Mouse (Mus musculus): ENCODE measurements around the gene Plac1.
"Not testable (repeated sequence)": the region's sequence is repeated elsewhere in the genome, so short reads cannot be mapped to it uniquely, and the experiment has no call there.

The Plac1 gene

DNA sequence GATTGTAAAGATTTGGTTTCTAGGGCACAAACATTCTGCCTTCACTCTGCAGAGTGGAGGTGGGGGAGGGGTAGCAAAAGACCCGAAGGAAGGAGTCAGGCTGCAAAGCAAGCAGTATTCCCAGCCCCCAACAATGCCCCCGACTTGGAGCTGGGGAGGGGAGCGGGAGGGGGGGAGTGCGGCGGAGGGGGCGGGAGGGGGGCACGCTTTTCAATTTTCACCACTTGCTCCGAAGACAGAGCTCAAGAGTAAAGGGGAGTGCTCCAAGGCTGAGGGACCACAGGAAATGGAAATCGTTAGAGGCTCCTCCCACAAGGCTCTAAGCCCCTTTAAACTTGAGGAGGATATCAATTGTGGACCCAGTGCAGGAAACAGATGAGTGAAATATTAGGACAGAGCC lies 189.6 kb downstream of the Plac1 start:
- DNase-seq (ENCODE audit: extremely low read depth, low read depth): no peak

DNA sequence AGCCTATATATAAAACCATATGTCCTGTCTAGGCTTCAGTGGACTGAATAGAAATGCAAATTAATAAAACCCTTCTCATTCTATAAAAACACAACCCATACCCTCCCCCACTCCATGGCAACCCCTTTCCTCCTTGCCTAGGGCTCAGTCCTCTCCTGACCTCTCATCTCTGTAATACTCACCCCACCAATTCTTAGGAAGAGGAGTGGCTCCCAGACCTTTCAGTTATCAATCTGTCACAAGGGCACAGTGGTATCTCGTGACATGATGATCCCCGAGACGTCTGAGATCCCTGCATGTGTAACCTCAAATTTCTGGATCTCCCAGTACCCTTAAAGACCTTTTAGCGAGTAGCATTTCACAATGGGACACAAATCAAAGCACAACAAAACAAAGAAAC lies 190.7 kb downstream of the Plac1 start:
- DNase-seq (ENCODE audit: extremely low read depth, low read depth): no peak

GRCm38 (mm10) chrX:53046911-53047310 lies 193.0 kb downstream of the Plac1 start:
- no peak for DNase-seq (ENCODE audit: extremely low read depth, low read depth)

GRCm38 (mm10) chrX:53046033-53046432 lies 193.9 kb downstream of the Plac1 start:
- DNase-seq (ENCODE audit: extremely low read depth, low read depth): no peak

DNA sequence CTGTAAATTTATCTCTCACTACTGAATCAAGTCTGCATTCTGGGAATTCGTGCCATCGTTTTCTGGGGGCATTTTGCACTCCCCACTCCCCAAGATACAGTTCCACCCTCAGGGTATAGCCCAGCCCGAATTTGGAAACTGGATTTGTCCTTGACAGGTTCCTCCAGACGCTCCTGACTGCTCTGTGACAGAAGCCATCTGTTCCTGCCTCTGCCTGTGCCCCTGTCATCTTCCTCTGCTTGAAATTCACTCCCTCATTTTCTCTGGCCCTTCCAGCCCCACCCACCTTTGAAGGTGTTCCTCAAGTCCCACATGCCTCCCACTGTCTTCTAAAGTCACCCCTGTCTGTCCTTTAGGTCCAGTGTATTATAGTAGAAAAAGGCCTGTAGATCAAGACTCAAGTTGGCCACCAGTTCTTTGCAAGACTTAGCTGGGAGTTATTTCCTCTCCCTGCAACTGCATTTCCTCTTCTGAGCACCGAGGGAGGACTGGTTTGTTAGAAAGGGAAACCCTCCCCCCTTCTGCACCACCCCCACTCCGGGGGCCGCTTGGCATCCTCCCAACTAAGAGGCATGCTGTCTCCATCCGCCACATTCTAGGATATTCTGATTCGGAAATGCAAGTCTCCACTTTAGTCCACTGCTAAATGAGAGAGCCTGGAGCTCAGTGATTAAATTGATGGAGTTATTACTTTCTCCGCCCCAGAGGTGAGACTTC lies 194.6 kb downstream of the Plac1 start:
- no peak for DNase-seq (ENCODE audit: extremely low read depth, low read depth)

DNA sequence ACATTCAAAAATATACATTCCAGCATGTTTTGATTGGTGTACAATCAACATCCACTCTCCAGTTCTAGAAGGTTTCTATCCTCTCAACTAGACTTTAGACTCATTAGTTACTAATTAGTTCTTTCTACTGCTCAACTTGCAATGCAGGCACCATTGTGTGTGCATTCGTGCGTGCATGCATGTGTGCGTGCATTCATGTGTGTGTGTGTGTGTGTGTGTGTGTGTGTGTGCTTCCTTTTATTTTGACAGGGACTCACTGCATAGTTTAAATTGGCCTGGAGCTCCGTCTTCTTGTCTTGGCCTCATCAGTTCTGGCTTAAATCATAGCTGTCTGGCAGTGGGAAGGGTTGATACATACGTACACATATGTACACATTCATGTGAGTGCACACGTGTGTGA lies 198.9 kb downstream of the Plac1 start:
- DNase-seq (ENCODE audit: extremely low read depth, low read depth): no peak

- DNase-seq (ENCODE audit: extremely low read depth, low read depth): no peak
Observed at GRCm38 (mm10) chrX:53040138-53040537, 199.8 kb downstream of the Plac1 start.

GRCm38 (mm10) chrX:53039651-53040050 lies 200.3 kb downstream of the Plac1 start:
- DNase-seq (ENCODE audit: extremely low read depth, low read depth): no peak

- no peak for DNase-seq (ENCODE audit: extremely low read depth, low read depth)
Observed at GRCm38 (mm10) chrX:53038194-53038593, 201.7 kb downstream of the Plac1 start.

DNA sequence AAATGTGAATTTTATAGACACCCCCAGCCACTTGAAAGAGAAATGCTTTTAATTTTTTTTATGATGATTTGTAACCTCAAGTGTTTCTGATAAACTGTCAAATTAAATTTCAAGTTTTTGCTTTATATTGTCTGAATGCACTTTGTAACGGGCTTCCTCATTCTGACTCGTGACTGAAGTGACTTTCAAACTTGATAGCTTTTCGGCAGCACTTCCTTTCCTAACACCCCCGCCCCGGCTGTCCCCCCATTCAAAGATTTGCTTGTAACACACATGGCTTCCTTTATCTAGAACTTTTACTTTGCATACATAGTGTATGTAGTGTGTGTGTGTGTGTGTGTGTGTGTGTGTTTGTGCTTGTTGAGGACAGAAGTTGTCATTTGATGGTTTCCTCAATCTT lies 210.4 kb downstream of the Plac1 start:
- no peak for DNase-seq (ENCODE audit: extremely low read depth, low read depth)

DNA sequence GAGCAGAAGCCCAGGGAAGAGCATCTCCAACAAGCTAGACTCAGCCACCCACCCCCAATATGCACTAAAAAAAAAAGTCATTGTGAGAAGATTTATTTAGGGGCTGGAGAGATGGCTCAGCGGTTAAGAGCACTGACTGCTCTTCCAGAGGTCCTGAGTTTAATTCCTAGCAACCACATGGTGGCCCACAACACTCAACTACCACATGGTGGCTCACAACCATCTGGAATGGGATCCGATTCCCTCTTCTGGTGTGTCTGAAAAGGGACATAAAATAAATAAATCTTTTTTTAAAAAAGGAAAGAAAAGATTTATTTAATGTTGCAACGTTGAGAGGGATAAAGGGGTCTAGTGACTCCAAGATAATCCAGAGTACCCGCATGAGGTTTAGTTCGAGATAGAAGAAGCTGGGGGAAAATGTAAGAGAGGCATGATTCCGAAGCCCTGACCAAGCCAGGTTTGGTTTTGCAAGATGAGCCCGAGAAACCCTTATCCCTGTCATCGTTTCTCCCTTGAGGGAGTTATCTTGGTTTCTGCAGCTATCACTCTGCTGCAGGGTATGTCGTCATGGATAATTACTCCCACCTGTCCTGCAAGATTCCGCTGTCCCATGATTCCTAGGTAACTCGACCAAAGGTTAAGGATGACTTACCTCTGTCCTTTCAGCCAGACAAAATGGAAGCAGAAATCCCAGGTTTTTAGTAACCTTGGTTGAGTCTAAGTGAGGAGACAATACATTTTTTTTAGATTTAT lies 214.3 kb downstream of the Plac1 start:
- DNase-seq (ENCODE audit: extremely low read depth, low read depth): no peak

DNA sequence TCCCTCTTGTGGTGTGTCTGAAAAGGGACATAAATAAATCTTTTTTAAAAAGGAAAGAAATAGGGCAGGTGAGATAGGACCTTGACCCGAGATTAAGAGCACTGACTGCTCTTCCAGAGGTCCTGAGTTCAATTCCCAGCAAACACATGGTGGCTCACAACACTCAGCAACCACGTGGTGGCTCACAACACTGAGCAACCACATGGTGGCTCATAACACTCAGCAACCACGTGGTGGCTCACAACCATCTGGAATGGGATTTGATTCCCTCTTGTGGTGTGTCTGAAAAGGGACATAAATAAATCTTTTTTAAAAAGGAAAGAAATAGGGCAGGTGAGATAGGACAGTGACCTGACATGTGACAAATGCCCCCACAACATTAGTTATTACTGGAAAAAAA lies 215.6 kb downstream of the Plac1 start:
- not testable (repeated sequence) for DNase-seq (ENCODE audit: extremely low read depth, low read depth)

- DNase-seq (ENCODE audit: extremely low read depth, low read depth): no peak
Observed at GRCm38 (mm10) chrX:53023021-53023420, 216.9 kb downstream of the Plac1 start.
